Mouse (Mus musculus) c-Kit-negative CD71-positive TER-119-positive erythroid progenitor cells, embryonic 14.5 days (primary cell): ENCODE measurements around the gene Gata1.
"Not testable (repeated sequence)": the region's sequence is repeated elsewhere in the genome, so short reads cannot be mapped to it uniquely, and the experiment has no call there.

Experiments used
- DNase-seq: peaks from one replicate; pipeline ENCODE4 v3.0.0-alpha.2; 2013; ENCODE audit warnings: low read depth, low spot score

Gata1 gene

DNA sequence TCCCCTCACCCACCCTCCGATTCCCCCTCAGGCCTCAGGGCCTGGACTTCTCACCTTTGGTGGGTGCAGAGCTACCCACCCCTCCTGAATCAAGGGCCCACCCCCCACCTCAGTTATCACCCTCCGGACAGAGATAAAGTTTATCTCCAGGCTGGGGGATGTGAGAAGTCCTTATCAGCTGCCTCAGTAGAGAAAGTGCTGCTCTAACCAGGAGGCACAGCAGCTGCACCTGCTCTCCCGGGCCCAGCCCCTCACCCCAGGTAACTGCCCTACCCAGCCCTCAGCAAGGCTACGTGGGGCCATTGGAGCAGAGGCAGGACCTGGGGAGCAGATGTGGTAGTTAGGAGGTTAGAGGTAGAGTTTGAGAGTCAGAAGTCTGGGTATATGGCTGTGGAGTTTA, 11.7 kb downstream of the Gata1 start:
- no peak for DNase-seq

DNA sequence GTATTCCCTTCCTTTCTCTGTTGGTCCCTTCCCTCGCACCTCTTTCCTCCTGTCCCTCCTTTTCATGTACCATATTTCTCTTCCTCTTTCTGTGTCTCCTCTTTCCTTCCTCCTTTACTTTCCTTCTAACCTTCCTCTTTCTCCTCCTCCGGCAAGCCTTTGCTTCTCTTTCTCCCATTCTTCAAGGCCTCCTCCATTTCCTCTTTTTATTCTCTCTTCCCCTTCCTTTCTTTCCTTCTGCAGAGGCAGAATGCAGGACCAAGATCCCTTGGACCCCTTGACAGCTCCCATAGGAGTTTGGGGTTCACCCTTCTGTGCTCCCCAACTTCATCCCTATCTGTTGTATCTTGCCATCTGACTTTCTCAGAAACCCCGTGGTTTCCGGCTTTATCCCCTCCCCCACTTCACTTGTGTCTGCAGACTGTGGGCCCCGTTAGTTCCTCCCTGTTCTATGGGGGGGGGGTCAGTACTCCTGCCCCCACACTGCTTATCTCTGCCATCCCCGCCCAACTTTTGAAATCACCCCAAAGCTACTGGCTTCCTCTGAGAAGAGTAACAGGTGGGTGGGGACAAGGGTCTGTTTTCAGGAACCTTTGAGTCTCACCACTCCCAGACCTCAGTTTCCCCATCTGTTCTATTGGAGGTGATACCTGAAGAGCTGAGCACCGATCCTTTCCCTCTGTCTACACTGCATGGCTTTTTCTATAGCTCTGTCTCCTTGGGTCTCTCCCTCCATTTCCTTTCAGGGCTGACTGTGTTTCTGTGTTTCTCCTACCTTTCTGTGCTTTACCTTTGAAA, 13.8 kb downstream of the Gata1 start:
- no peak for DNase-seq

DNA sequence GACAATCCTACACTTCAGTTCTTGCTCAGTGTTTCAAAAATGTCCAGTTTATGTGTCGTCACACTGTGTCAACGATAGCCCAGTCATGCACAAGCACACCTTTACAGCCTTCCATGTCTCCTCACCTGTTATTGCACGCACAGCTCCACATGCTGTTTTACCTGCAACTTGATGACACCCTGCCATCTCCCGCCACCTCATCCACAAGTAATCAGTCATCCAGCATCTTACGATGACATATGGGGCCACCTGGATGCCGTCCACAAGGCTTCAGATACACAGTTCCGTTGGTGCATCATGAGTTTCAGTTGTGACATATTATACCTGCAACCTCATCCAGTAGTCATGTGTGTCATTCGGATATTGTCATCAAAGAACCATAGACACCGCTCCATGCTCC, 19.0 kb downstream of the Gata1 start:
- DNase-seq = no peak

DNA sequence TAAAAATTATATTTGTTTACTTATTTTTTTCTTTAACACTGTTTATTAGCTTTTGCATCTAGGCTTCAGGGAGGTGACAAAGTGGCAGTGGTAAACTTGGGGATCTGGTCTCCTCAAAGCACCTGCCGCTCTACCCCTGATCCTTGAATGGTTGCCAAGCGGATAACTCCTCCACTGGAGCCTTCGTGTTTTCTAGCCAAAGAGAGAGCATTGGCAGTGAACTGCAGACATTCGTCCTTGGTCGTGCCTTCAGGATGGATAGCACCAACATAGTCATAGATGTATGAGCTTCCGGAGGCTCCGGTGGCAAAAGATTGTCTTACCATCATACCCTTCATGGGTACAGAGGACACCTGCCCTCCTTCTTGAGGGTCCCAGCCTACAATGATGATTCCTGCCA, 27.8 kb downstream of the Gata1 start:
- no peak for DNase-seq

DNA sequence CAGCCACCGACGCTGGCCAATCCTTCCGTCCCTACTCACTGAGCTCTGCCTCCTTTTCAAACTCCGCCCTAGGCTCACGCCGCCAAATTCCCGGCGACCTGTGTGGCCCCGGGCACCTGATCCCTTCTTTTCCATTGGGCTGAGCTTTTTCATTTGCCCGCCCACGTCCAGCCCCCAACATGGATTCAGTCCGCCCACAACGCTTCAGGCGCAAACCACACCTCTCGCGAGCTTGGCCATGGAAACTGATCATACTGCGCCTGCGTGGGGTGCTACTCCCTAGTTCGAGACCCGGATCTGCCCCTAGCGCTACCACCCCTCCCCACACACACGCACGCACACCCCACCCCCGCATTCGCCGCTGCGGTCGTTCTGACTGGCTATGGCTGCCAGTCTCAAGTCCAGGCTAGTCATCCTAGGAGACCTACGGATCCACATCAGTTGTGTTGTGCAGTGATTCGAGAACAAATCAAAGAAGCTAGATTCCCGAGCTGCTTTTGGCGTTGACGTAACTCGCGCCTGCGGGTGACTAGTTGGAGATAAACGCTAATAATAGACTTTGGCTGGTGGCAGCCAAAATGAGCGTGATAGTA, 29.9 kb downstream of the Gata1 start:
- peak; percentile 81 for DNase-seq

DNA sequence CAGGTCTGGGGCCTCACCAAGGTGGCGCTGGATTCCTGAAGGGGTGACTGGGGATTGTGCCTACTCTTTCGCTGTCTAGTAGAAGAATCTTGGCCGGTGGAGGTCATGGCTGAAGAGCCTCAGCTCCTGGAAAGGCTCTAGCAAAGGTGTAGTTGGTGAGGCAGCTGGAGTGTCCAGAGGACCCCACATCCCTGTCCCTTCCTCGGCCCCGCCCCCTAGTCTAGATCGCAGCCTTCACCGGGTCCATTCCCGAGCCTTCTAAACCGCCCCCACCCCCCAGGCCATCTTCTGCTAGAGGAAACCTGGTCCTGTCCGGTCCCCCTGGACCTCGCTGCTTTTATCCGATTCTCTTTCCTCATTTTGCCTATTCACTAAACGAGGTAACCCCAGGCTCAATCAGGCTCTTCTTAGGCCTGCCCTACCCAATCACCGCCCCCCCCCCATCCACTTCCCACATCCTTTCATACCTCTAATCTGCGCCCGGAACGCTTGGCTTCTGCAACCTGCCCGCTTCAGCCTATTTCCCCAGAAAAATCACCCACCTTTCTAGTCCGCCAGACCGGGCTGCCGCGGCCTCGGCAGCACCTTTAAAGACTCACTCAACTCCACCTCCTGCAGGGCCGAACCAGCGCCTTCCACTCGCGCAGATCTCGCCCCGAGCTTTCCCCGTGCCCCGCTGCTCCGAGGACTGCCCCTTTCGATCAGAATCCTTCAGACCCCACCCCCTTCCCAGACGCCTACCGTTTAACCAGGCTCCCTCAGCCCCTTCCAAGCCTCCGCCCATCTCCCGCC, 30.6 kb downstream of the Gata1 start, which contains the start of gene Hdac6:
Hdac6 (minus strand) TSS at position 782 of the 792 bp plus-strand sequence.
- DNase-seq = no peak

DNA sequence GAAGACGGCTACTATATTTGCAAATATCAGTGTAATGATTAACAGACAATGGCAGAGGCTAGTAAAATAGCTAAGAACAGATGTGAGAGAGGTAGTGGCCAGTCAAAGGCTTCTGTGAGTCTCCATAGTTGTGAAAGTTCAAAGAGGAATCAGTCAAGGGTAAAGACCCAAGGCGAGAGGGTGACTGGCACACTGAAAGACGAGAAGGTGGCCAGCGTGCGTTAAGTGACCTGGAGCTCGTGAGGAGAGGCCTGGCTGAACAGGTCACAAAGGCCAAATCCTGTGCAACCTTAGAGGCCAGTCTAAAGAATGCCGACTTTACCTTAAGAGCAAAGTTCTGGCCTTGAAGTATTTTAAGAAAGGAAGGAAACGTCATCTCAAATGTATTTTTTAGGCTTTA, 32.3 kb downstream of the Gata1 start:
- no peak for DNase-seq

DNA sequence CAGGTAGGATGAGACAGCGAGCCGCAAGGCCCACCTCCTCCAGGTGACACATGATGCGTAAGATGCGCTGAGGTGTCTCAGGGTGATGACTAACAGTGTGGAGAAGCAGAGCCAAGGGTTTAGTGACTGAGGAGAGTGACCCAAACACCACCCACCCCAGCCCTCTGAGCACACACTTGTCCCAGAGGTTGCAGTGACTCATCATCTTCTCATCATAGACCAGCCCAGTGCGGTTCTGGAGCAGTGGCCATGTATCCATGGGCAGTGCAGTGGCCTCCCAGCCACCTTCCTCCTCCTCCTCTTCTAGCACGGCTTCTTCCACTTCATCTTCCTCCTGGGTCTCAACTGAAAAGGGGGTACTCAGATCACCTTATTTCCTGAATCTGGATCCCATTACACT, 40.2 kb downstream of the Gata1 start:
- DNase-seq = no peak

DNA sequence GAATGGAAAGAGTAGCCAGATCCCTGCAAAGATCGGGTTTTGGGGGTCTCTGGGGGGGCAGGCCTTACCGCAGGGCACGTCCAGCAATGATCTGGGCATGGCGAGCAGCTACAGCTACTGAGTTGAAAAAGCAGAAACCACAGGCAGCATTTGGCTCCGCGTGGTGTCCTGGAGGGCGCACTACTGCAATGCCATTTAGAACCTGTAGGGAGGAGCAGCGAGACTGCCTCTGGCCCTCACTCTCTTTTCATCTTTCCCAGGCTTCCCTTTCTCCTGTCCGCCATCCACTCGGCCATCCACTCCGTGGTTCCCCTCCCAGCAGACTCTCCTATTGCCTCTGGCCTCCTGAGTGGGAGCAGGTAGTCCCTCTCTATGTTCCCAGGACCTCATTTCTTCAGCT, 41.0 kb downstream of the Gata1 start:
- DNase-seq = no peak

DNA sequence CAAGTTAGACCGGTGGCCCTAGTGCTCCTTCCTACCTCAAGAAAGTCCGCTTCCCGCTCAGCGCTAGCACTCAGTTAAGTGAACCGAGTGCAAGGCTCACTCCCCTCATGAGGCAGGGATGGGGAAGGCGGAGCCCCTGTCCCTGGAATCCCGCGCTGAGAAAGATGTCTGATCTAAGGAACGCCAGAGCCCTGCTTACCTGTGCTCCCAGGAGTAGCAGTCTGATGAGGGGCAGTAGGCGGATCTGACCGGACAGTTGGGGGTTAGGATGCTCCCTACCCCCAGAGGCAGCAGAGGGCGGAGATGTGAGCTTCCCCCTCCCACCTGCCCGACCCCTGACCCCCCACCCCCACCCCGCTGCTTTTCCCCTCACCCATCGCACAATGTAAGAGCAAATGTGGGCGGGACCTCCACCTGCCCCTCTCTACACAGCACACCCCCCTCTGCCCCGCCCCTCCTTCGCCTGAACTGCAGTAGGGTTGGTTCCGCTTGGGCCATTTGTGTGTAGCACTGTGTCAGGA, 49.5 kb downstream of the Gata1 start, which contains the start of gene Eras:
Eras (minus strand) TSS at position 338 of the 521 bp plus-strand sequence.
- DNase-seq = no peak

DNA sequence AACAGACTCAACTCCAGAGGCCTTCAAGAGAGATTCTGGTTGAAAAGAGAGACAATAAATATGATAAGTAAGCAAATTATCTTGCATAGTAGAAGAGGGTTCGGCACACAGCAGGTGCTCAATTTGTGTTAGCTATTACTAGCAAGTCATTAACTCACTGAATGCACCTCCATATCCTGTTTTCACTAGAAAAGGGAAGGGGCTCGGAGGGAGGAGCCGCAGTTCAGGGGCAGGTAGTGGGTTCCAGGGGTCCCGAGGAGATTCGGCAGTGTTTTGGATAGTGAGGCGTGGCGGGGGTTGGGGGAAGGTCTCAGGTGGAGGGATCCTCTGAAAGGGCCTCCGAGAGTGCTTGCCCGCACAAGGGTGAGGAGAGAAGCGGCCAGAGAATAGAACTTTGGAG, 50.8 kb downstream of the Gata1 start:
- DNase-seq = no peak

DNA sequence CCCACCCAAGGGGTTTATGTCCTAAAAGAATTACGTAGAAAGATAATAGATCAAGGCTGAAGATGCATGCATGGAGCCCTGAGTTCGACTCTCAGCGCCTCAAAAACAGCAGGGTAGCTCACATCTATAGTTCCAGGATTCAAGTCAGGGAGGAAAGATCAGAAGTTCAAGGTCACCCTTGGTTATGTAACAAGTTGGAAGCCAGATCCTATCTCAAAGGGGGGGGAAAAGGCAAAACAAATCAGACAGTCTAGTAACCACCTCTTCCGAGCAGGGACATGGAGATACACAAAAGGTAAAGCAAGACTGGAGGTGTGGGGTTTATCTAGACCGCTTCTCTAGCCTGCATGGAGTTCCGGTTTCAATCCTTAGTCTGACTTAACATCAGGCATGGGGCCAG, 51.6 kb downstream of the Gata1 start:
- no peak for DNase-seq

DNA sequence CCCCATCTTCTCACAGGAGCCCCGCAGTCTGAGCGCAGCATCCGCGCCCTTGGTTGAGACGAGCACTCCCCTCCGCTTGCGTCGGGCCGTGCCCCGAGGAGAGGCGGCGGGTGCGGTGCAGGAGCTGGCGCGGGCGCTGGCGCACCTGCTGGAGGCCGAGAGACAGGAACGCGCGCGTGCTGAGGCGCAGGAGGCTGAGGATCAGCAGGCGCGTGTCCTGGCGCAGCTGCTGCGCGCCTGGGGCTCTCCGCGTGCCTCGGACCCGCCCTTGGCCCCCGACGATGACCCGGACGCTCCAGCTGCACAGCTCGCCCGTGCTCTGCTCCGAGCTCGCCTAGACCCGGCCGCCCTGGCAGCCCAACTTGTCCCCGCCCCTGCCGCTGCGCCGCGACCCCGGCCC, 55.8 kb downstream of the Gata1 start:
- no peak for DNase-seq

DNA sequence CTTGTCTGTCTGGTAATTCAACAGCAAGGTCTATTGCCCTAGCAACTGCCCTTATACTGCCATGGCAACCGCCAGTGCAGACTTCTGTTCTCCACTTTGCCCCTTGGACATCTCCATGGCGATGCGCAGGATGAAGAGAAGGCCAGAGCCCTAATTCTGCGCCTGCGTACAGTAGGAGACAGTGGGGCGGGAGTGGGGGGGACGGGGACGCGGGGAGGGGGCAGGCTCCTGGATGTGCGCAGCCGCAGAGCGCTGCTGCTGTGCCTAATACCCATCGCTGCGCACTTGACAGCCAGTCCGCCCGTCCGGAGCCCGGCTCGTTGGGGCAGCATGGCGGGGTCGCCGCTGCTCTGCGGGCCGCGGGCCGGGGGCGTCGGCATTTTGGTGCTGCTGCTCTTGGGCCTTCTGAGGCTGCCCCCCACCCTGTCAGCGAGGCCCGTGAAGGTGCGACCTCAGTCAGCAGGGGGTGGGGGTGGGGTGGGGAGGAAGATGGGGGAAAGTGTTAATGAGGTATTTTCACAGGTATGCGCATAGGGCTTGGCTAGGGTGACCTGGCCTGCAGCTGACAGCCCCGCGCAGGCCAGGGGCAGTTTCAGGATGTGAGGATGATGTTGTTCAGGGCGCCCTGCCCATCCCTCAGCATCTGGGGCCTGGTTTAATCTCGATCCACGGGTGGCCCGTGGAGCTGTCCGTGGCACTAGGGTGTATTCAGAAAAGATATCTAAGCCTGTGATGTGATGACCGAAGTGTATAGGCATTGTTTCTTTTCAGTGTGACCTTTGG, 58.1 kb downstream of the Gata1 start, which contains the start of gene Pcsk1n:
Pcsk1n (plus strand) TSS at position 222 of the 783 bp plus-strand sequence.
- no peak for DNase-seq

DNA sequence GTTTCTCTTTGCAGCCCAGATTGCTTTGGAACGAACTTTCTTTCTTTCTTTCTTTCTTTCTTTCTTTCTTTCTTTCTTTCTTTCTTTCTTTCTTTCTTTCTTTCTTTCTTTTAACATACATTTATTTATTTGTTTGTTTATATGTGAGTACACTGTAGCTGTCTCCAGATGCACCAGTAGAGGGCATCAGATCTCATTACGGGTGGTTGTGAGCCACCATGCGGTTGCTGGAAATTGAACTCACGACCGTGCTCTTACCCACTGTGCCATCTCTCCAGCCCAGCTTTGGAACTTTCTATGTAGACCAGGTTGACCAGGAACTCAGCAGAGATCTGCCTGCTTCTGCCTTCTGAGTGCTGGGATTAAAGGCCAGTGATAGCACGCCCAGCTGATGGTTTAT, 59.9 kb downstream of the Gata1 start:
- DNase-seq = not testable (repeated sequence)

DNA sequence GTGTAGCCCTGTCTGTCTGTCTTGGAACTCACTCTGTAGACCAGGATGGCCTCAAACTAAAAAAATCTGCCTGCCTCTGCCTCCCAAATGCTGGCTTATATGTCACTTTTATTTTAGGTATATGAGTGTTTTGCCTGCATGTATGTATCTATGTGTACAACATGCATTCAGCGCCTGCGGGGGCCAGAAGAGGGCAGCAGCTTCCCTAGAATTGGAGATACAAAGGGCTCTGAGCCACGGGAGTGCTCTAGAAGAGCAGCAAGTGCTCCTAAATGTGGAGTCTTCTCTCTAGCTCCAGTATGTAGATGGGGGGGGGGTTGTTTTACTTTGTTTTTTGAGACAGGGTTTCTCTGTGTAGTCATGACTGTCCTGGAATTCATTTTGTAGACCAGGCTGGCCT, 62.2 kb downstream of the Gata1 start:
- not testable (repeated sequence) for DNase-seq

DNA sequence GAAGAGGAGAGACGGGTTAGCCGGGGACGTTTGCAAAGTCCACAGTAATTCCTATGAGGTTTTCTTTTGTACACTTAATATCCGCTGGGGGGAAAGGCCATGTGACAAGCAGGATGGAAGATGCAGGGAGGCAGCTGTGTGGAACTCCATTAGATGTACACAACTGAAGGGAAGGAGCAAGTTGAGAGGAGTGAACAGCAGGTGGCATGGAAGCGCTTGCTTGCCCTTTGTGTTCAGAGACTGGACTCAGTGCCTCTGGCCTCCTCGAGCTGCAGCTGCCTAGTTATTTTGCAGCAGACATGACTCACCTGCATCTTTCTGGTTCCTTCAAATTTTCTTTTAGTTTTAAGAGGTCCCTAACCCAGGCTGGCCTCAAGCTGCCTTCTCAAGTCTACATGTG, 67.4 kb downstream of the Gata1 start:
- no peak for DNase-seq
